Mouse (Mus musculus) E14TG2a.4 (cell line): Measurements from ENCODE around the gene Nudt16.

Source experiments
- CTCF ChIP-seq: conservative IDR thresholded peaks from 2 replicates; pipeline ENCODE4 v1.5.1; 2014; ENCODE audit warnings: low read length
- POU5F1 ChIP-seq: IDR thresholded peaks from 2 replicates; pipeline ENCODE4 v1.6.1; 2014; ENCODE audit warnings: low read length, borderline replicate concordance

DNA sequence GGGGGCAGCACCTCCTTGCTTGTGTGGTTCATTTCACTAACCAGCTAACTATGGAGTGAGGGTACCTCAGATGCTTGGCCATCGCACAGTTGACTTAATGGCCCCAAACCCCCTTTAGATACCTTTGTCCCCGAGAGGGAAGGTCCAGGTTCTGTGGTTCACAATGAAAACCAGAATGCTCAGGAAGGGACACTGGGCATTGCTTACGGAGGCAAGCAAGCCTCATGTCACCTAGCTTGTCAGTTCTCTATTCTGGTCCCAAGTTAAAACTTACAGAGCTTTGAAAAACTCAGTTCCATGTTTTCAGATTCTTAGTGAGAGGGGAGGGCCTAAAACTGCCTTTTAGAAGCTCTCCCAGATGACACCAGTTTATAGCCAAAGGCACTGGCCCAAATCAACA lies 51.4 kb downstream of the Nudt16 start:
- no peak for TF ChIP-seq CTCF
- no peak for TF ChIP-seq POU5F1
